Mouse (Mus musculus): ENCODE measurements around the gene Arfgef2. TPM values are rescaled to one million over a fixed set of nuclear protein-coding genes. Genes with fewer than 3 reads are reported as not detected.
A peak's percentile ranks its signal among the peaks of the same experiment; 100 is the strongest.

Gene Arfgef2
- polyA plus RNA-seq (2015; fragmentation: Nextera tagmentation; extraction: Ambion mirVana): 4.9 and 5.2 TPM in 2 replicates

DNA sequence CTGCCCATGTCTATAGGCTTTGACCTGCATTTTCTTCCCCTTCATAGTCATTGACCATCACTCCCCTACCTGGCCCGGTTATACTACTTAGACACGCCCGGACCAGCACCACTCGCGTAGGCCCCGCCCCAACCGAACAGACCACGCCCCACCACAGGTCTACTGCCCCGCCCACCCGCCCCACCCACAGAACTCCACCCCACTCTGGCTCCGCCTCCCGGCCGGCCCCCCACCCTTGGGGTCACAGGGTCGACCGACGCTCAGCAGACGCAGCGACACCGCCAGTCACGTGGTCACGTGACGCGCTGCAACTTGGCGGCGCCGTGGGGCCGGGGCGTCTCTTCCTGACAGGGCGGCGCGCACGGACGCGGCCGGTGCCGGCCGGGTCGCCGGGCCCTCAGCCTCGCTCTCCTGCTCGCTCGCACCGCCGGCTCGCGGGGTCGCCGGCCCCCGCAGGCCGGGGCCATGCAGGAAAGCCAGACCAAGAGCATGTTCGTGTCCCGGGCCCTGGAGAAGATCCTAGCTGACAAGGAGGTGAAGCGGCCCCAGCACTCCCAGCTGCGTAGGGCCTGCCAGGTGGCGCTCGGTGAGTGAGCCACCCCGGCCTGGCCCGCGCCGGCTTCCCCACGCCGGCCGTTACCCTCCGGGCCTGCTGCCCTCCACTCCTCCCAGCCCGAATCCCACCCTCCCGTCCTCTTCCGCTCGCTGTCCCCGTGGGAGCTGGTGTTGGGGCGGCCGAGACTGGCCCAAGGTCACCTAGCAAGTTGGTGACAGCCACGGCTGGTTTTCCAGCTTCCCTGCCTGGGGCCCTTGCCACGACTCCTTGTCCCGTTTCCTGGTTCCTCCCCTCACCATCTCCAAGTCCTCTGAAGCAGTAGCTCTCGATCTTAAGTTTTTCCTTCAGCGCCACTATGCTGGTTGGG is at the start of gene Arfgef2:
Gene Arfgef2 (plus strand): TSS at position 339 of the 923 bp plus-strand sequence.
- H3K36me3 ChIP-seq (replicated peaks): no peaks in the 10 kb centered on the region
- peak within 1 kb of the TSS; percentile 84 for H3K9ac ChIP-seq
- ATAC-seq (replicated peaks): peak; percentile 84
- peak within 1 kb of the TSS; percentile 91 for H3K4me2 ChIP-seq
- H3K4me3 ChIP-seq: peak within 1 kb of the TSS; percentile 87
- no peaks in the 10 kb centered on the region for H3K9me3 ChIP-seq
- under 1% methylated on average over 66 of the region's 76 CpGs for WGBS
- peak within 1 kb of the TSS; percentile 65 for H3K27ac ChIP-seq
- H3K27me3 ChIP-seq (replicated peaks): no peaks in the 10 kb centered on the region
- H3K4me1 ChIP-seq: peaks cover 9% of the 10 kb centered on the region

DNA sequence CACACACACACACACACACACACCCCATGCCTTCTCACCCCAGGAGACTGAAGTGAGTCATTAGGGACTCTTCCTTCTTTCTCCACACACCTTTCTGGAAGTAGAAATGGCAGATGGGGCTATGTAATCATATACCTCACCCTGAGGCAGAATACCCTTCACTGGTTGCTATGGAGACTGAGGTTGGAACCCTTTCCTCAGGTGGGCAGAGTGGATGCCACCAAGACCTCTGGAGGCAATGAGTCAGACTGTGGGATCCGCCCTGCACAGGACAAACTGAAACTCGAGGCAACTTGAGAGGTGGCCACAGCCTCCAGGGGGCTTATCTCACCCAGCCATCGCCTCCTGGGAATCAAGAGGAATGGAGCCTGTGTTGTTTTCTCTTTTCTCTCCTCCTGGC is 47.4 kb upstream of the Arfgef2 start:
- H3K9ac ChIP-seq: no peak overlapping the region

DNA sequence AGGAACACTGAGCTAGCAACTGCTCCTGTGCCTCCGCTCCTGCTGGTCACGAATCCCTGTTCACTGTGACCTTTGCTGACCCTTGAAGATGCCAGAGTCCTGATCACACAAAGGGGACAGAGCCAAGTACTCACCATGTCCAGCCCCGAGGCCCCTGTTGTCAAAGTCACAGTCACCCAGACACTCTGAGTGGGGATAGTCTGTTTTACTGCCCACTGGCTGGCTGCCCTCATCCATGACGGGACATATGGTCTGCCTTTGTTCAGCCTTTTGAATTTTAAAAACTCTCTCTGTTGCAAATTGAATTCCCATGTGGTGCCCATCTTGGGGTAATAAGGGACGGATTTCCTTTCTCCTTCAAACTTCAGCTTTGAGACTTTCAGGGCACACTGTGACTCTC is 41.3 kb upstream of the Arfgef2 start:
- WGBS: 5% methylated on average over 5 of the region's 5 CpGs

More for the DNA sequence above, 47.4 kb upstream of the Arfgef2 start:
- Histone ChIP-seq H3K27ac (no peak overlapping the region), H3K9me3 (no peaks in the 10 kb centered on the region), H3K27me3 (replicated peaks) (no peaks in the 10 kb centered on the region), H3K4me2 (no peak overlapping the region), H3K4me1 (no peaks in the 10 kb centered on the region), H3K4me3 (no peak overlapping the region), H3K36me3 (replicated peaks) (no peaks in the 10 kb centered on the region)
- 48% methylated on average over 3 of the region's 3 CpGs for WGBS
- no peak for ATAC-seq (replicated peaks)

DNA sequence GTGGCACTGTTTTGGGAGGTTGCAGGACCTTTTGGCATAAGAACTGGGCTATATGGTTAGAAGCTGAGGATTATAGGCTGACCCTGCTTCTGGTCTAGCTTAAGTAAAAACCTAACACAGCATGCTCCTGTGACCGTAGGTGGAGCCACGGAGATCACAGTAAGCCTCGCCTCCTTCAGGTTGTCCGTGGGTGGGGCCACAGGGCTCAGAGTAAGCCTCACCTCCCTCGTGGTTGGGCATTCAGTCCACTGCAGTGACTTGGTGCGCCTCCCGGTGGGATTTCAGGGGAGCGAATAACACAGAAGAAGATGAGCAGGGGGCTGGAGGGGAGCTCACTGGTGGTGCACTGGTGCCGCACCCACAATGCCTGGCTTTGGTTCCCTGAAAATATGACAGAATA is 37.8 kb upstream of the Arfgef2 start:
- no peak overlapping the region for H3K4me2 ChIP-seq
- H3K36me3 ChIP-seq (replicated peaks): no peaks in the 10 kb centered on the region
- no peak overlapping the region for H3K27ac ChIP-seq
- no peak overlapping the region for H3K9ac ChIP-seq
- no peaks in the 10 kb centered on the region for H3K4me1 ChIP-seq
- WGBS: 74% methylated on average over 9 of the region's 9 CpGs
- no peak overlapping the region for H3K4me3 ChIP-seq
- no peaks in the 10 kb centered on the region for H3K27me3 ChIP-seq (replicated peaks)
- no peak for ATAC-seq (replicated peaks)
- no peaks in the 10 kb centered on the region for H3K9me3 ChIP-seq

More for the DNA sequence above, 41.3 kb upstream of the Arfgef2 start:
- Histone ChIP-seq H3K27me3 (replicated peaks) (no peaks in the 10 kb centered on the region), H3K36me3 (replicated peaks) (no peaks in the 10 kb centered on the region), H3K4me1 (no peaks in the 10 kb centered on the region), H3K9ac (no peak overlapping the region), H3K27ac (no peak overlapping the region), H3K9me3 (no peaks in the 10 kb centered on the region), H3K4me2 (no peak overlapping the region), H3K4me3 (no peak overlapping the region)
- no peak for ATAC-seq (replicated peaks)

DNA sequence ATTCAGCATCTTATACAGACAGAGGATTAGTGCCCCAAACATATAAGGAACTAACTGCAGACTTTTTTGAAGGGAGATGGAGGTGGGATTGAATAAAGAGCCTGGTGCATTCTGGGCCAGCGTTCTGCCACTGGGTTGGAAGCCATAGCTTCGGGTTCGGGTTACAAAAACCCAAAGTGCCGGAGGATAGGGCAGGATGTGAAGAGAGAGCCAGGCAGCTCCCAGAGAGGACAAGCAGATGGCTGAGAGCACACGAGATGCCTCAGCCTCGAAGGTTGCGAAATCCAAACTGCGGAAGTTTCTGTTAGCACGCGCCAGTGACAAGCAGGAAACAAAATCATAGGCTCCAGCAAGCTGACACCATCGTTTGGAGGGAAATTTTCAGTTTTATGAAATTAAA is 34.0 kb upstream of the Arfgef2 start:
- no peak overlapping the region for H3K9ac ChIP-seq
- no peaks in the 10 kb centered on the region for H3K4me1 ChIP-seq
- no peaks in the 10 kb centered on the region for H3K9me3 ChIP-seq
- no peak overlapping the region for H3K4me3 ChIP-seq
- no peaks in the 10 kb centered on the region for H3K36me3 ChIP-seq (replicated peaks)
- H3K4me2 ChIP-seq: no peak overlapping the region
- ATAC-seq (replicated peaks): no peak
- WGBS: 70% methylated on average over 11 of the region's 11 CpGs
- no peak overlapping the region for H3K27ac ChIP-seq
- no peaks in the 10 kb centered on the region for H3K27me3 ChIP-seq (replicated peaks)

DNA sequence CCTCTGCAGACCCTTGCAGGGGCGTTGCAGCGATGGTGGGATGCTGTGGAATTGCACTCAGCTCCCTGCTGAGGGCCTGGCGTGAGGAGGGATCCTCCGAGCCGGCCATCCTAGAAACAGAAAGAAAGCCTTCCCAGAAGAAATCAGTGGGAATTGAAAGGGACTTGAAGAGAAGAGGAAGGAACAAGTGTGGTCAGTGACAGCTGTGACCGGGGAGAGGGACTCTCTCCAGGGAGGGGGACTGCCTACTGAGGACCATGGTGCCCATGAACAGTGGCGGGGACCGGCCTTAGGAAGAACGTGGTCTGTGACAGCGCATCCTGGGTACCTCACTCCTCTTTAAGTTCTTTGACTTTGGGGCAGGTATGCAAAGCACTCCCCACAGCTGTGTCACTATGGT is 31.8 kb upstream of the Arfgef2 start:
- Histone ChIP-seq H3K27ac (no peak overlapping the region), H3K27me3 (replicated peaks) (no peaks in the 10 kb centered on the region), H3K4me1 (no peaks in the 10 kb centered on the region), H3K4me2 (no peak overlapping the region), H3K9me3 (no peaks in the 10 kb centered on the region), H3K36me3 (replicated peaks) (no peaks in the 10 kb centered on the region), H3K4me3 (no peak overlapping the region), H3K9ac (no peak overlapping the region)
- ATAC-seq (replicated peaks): no peak
- WGBS: 78% methylated on average over 10 of the region's 10 CpGs

DNA sequence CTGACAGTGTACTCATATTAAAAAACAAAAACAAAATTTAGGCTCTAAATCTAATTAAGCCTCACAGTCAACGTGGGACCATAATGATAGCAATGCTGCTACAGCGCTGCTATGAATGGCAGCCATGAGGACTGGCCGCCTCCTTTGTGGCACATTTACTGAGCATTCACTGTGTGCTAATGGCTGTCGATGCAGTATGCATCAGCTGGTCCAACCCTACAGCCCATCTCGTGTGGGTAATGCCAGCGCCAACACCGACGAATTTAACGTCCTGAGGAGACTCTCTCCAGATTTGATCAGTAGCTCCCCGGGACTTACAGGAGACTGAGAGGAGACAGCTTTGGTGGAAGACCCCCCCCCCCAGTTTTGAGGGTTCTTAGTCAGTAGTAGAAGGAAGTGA is 31.1 kb upstream of the Arfgef2 start:
- no peak for ATAC-seq (replicated peaks)
- Histone ChIP-seq H3K27me3 (replicated peaks) (no peaks in the 10 kb centered on the region), H3K4me2 (no peak overlapping the region), H3K9me3 (no peaks in the 10 kb centered on the region), H3K27ac (no peak overlapping the region), H3K9ac (no peak overlapping the region), H3K4me1 (no peaks in the 10 kb centered on the region), H3K36me3 (replicated peaks) (no peaks in the 10 kb centered on the region), H3K4me3 (no peak overlapping the region)
- 93% methylated on average over 10 of the region's 10 CpGs for WGBS

DNA sequence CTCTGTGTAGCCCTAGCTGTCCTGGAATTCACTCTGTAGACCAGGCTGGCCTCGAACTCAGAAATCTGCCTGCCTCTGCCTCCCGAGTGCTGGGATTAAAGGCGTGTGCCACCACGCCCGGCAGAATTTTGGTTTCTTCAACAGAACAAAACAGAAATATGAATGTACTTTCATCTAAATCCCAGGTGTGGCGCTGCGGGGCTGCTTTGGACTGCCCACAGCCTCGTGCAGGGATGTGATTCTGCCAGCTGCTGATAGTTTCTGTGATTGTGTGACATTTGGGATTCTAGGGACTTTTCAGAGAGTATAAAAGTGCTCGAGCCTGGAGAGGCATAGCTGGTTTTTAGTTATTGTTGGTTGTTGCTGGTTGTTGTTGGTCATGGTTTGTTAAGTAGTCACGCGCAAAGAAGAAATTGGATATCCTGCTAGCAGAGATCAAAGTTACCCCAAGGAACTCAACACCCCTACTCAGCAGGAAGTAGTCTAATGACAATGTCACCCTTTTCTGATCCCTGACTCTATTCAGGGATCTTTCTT is 30.0 kb upstream of the Arfgef2 start:
- Histone ChIP-seq H3K9ac (no peak overlapping the region), H3K4me2 (no peak overlapping the region), H3K36me3 (replicated peaks) (no peaks in the 10 kb centered on the region), H3K27ac (no peak overlapping the region), H3K27me3 (replicated peaks) (peaks cover 3% of the 10 kb centered on the region; the same call in 1 of the 2 replicates), H3K4me3 (no peak overlapping the region), H3K9me3 (no peaks in the 10 kb centered on the region), H3K4me1 (no peaks in the 10 kb centered on the region)
- 70% methylated on average over 11 of the region's 11 CpGs for WGBS
- ATAC-seq (replicated peaks): no peak

DNA sequence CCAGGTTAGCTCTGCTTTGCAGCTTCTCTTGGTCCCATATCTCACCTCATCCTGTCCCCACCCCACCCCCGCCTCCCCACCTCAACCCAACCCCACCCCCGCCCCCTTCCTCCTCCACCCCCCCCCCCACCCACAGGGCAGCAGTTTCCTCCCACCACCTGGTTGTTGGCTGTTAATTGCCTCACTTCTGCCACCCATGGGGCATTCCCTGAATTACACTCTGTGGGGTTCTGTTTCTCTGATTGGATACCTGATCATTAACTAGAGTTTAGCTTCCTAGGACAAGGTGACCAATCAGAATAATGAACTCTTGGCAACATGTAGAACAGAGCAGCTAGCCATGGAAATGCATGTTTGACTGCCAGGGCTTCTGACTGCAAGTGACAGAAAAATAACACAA is 29.1 kb upstream of the Arfgef2 start:
- ATAC-seq (replicated peaks): no peak
- Histone ChIP-seq H3K27me3 (replicated peaks) (peaks cover 4% of the 10 kb centered on the region; the same call in 1 of the 2 replicates), H3K4me1 (0 out of 2 replicates have a peak, but pooled peaks cover 5% of the 10 kb centered on the region), H3K27ac (no peak overlapping the region), H3K9me3 (no peaks in the 10 kb centered on the region), H3K4me3 (no peak overlapping the region), H3K9ac (no peak overlapping the region), H3K4me2 (no peak overlapping the region), H3K36me3 (replicated peaks) (no peaks in the 10 kb centered on the region)
- 10% methylated on average over 2 of the region's 2 CpGs for whole genome bisulfite sequencing

DNA sequence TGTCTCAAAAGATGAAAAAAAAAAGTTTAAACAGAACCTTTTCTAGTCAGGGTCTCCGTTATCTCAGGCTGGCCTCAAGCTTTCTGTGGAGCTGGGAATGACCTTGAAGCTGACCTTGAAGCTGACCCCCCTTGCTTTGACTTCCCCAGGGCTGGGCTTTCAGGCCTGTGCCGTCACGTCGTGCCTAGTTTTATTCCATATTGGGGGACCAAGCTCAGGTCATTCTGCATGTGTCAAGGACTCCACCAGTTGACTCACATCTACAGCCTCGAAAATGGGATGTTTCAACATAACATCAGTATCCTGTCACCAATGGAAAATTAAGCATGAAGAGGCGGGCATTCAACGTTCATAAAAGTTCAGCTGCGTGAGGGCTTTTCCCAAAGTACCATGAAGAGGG is 25.4 kb upstream of the Arfgef2 start:
- no peak for ATAC-seq (replicated peaks)
- Histone ChIP-seq H3K27ac (no peak overlapping the region), H3K4me3 (no peak overlapping the region), H3K36me3 (replicated peaks) (no peaks in the 10 kb centered on the region), H3K27me3 (replicated peaks) (peaks cover 4% of the 10 kb centered on the region; the same call in 1 of the 2 replicates), H3K4me2 (no peak overlapping the region), H3K9me3 (no peaks in the 10 kb centered on the region), H3K9ac (no peak overlapping the region), H3K4me1 (0 out of 2 replicates have a peak, but pooled peaks cover 5% of the 10 kb centered on the region)
- WGBS: 70% methylated on average over 8 of the region's 8 CpGs

DNA sequence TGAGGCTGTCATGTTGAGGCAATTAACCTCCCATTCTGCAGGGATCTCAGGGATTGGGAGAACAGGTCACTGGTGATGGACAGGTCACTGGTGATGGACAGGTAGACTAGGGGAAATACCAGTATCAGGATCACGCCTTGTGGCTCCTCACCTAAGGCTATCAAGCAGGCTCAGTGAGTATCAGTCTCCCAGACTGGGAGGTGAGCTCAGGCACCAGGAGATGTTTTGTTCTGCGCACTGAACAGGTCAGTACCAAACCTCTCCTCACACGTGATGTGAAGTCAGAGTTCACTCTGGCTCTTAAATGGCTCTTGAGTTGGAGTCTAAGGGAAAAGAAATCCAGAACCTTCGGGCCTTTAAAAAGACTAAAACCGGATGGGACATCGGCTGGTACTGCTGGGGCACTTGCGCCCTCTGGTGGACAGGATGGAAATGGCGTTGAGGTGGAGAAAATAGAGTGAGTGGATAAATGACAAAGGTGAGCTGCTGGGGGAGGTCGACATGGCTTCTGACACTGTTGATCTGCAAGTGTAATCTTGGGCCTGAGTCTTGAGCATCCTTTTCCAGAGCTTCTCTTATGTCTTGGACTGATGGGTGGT is 24.3 kb upstream of the Arfgef2 start:
- no peak overlapping the region for H3K4me2 ChIP-seq
- no peaks in the 10 kb centered on the region for H3K36me3 ChIP-seq (replicated peaks)
- H3K4me3 ChIP-seq: no peak overlapping the region
- H3K9me3 ChIP-seq: no peaks in the 10 kb centered on the region
- no peak overlapping the region for H3K27ac ChIP-seq
- ATAC-seq (replicated peaks): no peak
- peaks cover 14% of the 10 kb centered on the region for H3K4me1 ChIP-seq
- peaks cover 4% of the 10 kb centered on the region; the same call in 1 of the 2 replicates for H3K27me3 ChIP-seq (replicated peaks)
- 14% methylated on average over 9 of the region's 9 CpGs for WGBS
- no peak overlapping the region for H3K9ac ChIP-seq

DNA sequence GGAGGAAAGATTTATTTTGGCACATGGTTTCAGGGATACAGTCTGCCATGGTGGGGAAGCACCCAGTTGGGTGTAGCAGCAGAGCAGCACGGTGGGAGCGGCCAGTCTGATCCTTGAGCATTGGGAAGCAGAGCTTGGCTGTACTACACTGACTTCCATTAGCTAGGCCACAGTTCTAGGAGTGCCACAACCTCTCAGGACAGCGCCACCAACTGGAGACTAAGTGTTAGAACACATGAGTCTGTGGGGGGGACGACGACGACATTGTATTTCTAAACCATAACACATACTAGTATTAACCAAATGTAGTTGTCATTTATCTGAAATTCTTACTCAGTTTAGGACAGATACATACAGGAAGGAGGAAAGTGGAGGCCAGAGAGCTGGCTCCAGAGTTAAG is 21.0 kb upstream of the Arfgef2 start:
- H3K4me2 ChIP-seq: no peak overlapping the region
- H3K36me3 ChIP-seq (replicated peaks): no peaks in the 10 kb centered on the region
- H3K4me3 ChIP-seq: no peak overlapping the region
- no peaks in the 10 kb centered on the region for H3K9me3 ChIP-seq
- peaks cover 4% of the 10 kb centered on the region; the same call in 1 of the 2 replicates for H3K27me3 ChIP-seq (replicated peaks)
- 78% methylated on average over 6 of the region's 6 CpGs for WGBS
- no peak for ATAC-seq (replicated peaks)
- H3K27ac ChIP-seq: no peak overlapping the region
- peaks cover 19% of the 10 kb centered on the region for H3K4me1 ChIP-seq
- no peak overlapping the region for H3K9ac ChIP-seq

Data from midbrain, embryonic 15.5 days (tissue).